Mouse (Mus musculus) heart, postnatal 0 days (tissue): ENCODE measurements around the gene Rundc3a. TPM values are rescaled to one million over a fixed set of nuclear protein-coding genes. Genes with fewer than 3 reads are reported as not detected.

ENCODE experiments used
- ATAC-seq: fragments of 200-750 bp; cut with Nextera tagmentation; 2 replicates; pipeline ENCODE4 v1.8.0; 2017; ENCODE audit warnings: low read depth, moderate number of reproducible peaks, moderate library complexity; ENCODE audit not compliant: insufficient read depth
- DNase-seq: peaks from one replicate; pipeline ENCODE4 v3.0.0-alpha.2; 2016; ENCODE audit warnings: low spot score
- H3K27ac ChIP-seq: fragments of 300-500 bp; sonication (generic); 2 replicates; pipeline ENCODE4 v1.5.1; 2014; ENCODE audit warnings: low read depth, mild to moderate bottlenecking
- H3K27me3 ChIP-seq: fragments of 300-500 bp; sonication (generic); 2 replicates; pipeline ENCODE4 v1.6.1; 2014; ENCODE audit warnings: low read length, mixed read lengths; ENCODE audit not compliant: control insufficient read depth, insufficient read depth
- H3K36me3 ChIP-seq: fragments of 300-500 bp; sonication (generic); replicated peaks from 2 replicates; pipeline ENCODE4 v1.6.1; 2014; ENCODE audit warnings: low read length, mixed read lengths; ENCODE audit not compliant: control insufficient read depth, insufficient read depth
- H3K4me1 ChIP-seq: fragments of 300-500 bp; sonication (generic); 2 replicates; pipeline ENCODE4 v1.6.1; 2014; ENCODE audit warnings: antibody characterized with exemption; ENCODE audit not compliant: control insufficient read depth, insufficient read depth
- H3K4me2 ChIP-seq: fragments of 300-500 bp; sonication (generic); 2 replicates; pipeline ENCODE4 v1.6.1; 2014; ENCODE audit warnings: low read depth, mild to moderate bottlenecking, low read length, moderate library complexity
- H3K4me3 ChIP-seq: fragments of 300-500 bp; sonication (generic); 2 replicates; pipeline ENCODE4 v1.5.1; 2014; ENCODE audit warnings: low read depth, low read length
- H3K9ac ChIP-seq: fragments of 300-500 bp; sonication (generic); replicated peaks from 2 replicates; pipeline ENCODE4 v1.6.1; 2014; ENCODE audit warnings: low read depth, low read length, mixed read lengths
- H3K9me3 ChIP-seq: fragments of 300-500 bp; sonication (generic); replicated peaks from 2 replicates; pipeline ENCODE4 v1.6.1; 2016; ENCODE audit warnings: low read length; ENCODE audit not compliant: control insufficient read depth
- CTCF ChIP-seq: IDR thresholded peaks from 2 replicates; pipeline ENCODE4 v1.5.1; 2016; ENCODE audit warnings: antibody characterized with exemption, control low read depth, low read depth
- EP300 ChIP-seq: IDR thresholded peaks from 2 replicates; pipeline ENCODE4 v1.6.1; 2016; ENCODE audit warnings: antibody characterized with exemption, low read depth
- WGBS: fragments of 180-500 bp; shearing (Covaris S2); extraction: QIAGEN DNeasy Blood & Tissue Kit; methylation state at CpG from one replicate; pipeline ENCODE4 v1.1.7; 2014; 5-methylcytosine and 5-hydroxymethylcytosine counted together
- polyA plus RNA-seq: library from polyadenylated mRNA; unstranded; fragments of >200 nt; fragmentation: Nextera tagmentation; extraction: Ambion mirVana; gene quantifications from 2 replicates; pipeline ENCODE4 v1.2.1, GENCODE M21; 2015
- total RNA-seq: library from RNA; depleted of rRNA; stranded (reverse); fragments of >200 nt; gene quantifications from 2 replicates; pipeline ENCODE4 v1.2.3, GENCODE M21; 2014; ENCODE audit warnings: low replicate concordance

The Rundc3a gene
- total and polyA plus RNA-seq, 2 experiments from 2014 or later = 0.74 to 12.5 TPM

DNA sequence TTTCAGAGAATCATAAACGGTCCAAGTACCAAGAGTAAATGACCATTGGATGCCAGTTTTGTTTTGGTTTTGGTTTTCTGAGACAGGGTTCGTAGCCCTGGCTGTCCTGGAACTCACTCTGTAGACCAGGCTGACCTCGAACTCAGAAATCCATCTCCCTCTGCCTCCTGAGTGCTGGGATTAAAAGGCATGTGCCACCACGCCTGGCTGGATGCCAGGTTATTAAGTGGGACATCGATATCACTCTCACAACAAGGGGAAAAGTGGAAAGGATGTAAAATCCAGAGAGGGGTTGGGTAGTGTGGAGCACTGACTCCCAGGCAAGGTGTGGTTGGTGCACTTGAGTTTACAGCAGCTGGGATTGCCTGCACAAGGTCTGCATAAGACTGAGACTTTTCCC lies 13.1 kb upstream of the Rundc3a start:
- Histone ChIP-seq H3K9me3 (peaks cover 4% of the 10 kb centered on the region; the same call in 1 of the 2 replicates), H3K9ac (no peak overlapping the region), H3K4me3 (no peak overlapping the region), H3K4me1 (peaks cover 14% of the 10 kb centered on the region; the same call in 1 of the 2 replicates), H3K36me3 (no peaks in the 10 kb centered on the region), H3K4me2 (no peak overlapping the region), H3K27me3 (no peaks in the 10 kb centered on the region), H3K27ac (no peak overlapping the region)
- WGBS = 67% methylated on average over 5 of the region's 5 CpGs
- no peak for DNase-seq
- no peak for TF ChIP-seq EP300
- no peak for TF ChIP-seq CTCF
- no peak for ATAC-seq

DNA sequence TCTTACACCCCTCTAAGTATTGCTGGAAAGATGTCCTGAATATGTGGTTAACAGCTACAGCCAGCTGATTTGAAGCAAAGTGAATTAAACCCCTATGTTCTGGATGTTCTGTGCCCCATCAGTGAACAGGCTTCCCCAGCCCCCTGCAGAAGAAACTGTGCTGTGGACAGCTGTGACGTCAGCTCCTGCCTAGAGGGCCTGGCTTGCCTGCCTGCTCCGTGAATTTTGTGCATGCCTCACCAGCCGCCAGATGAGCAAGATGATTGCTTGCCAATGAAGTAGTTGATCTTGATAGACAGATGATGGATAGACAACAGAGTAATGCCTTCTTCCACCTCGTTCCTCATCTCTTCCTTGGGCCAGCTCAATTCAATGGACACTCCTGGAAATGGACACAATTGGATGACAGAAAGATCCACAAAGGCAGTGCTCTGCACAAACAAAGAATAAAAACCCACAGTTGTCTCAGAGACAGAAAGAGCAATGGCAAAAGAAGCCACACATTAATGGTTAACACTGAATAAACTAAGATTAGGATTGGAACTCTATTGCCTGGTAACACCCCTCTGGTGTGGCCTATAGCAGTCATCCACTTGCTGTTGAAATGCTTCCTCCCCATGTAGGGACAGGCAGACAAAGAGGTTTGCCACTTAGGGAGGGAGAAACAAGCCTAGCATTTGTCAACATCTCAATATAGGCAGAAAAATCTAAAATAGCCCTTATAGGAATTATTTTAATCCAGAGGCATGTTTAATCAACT lies 11.7 kb upstream of the Rundc3a start:
- DNase-seq = no peak
- peaks cover 1% of the 10 kb centered on the region; the same call in 1 of the 2 replicates for H3K4me1 ChIP-seq
- peaks cover 4% of the 10 kb centered on the region; the same call in 1 of the 2 replicates for H3K9me3 ChIP-seq
- H3K36me3 ChIP-seq = no peaks in the 10 kb centered on the region
- WGBS = 45% methylated on average over 4 of the region's 4 CpGs
- H3K27me3 ChIP-seq = no peaks in the 10 kb centered on the region
- H3K4me2 ChIP-seq = no peak overlapping the region
- no peak overlapping the region for H3K4me3 ChIP-seq
- no peak overlapping the region for H3K27ac ChIP-seq
- ATAC-seq = no peak
- TF ChIP-seq EP300 (no peak), CTCF (no peak)
- H3K9ac ChIP-seq = no peak overlapping the region

DNA sequence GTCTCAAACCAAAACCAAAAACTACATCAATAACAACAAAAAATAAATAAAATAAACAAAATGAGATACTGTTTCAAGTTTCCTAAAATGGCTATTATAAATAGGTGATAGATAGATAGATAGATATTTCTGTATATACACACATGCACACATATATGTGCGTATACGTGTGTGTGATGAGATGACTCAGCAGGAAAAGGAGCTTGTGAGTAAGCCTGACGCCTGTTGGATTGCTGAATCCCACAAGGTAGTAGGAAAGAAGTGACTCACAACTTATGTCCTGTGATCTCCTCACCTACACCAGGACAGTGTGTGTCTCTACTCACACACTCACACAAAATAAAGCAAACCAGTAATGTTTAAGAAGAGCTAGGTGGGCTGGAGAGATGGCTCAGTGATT lies 10.4 kb upstream of the Rundc3a start:
- Histone ChIP-seq H3K36me3 (no peaks in the 10 kb centered on the region), H3K4me1 (no peaks in the 10 kb centered on the region), H3K4me3 (no peak overlapping the region), H3K4me2 (no peak overlapping the region), H3K9me3 (peaks cover 4% of the 10 kb centered on the region; the same call in 1 of the 2 replicates), H3K27me3 (no peaks in the 10 kb centered on the region), H3K9ac (no peak overlapping the region), H3K27ac (no peak overlapping the region)
- TF ChIP-seq CTCF = no peak
- TF ChIP-seq EP300 = no peak
- ATAC-seq (no peak), DNase-seq (no peak)
- 75% methylated on average over 3 of the region's 3 CpGs for WGBS

DNA sequence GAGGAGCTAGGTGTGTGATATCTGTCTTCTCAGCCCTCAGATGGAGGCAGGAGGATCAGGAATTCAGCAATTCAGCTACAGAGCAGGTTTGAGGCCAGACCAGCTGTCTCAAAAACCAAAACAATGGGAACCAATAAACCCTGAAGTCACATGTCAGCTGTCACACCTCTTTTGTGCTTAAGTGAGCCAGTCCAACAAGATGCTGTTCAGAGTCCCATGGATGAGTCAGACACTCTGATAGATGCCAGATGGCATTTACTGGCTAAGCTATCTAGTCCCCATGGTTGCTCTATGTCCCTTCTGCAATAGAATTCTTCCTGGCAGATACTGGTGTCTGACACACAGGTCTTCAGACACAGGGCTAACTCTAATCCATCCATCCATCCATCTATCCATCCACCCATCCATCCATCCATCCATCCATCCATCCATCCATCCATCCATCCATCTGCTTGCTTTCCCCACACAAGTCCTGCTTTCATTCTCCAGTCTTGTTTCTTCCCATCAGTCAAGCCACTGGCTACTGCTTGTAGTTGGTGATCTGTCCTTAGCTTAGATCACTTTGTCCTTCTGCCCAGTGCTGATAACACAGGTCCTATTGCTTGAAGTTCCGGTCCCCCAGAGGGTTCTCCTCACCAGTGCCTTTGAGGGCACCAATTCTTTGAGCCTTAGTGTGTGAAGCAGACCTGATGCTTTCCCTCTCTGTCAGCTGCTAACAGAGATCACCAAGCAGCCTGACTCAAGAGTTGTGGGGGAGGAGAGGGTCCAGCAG lies 9.7 kb upstream of the Rundc3a start:
- no peaks in the 10 kb centered on the region for H3K27me3 ChIP-seq
- H3K4me2 ChIP-seq = no peak overlapping the region
- no peak for ATAC-seq
- DNase-seq = no peak
- peaks cover 4% of the 10 kb centered on the region; the same call in 1 of the 2 replicates for H3K9me3 ChIP-seq
- no peak overlapping the region for H3K4me3 ChIP-seq
- TF ChIP-seq CTCF = no peak
- no peak for TF ChIP-seq EP300
- H3K36me3 ChIP-seq = no peaks in the 10 kb centered on the region
- no peaks in the 10 kb centered on the region for H3K4me1 ChIP-seq
- no peak overlapping the region for H3K27ac ChIP-seq
- WGBS = 44% methylated on average over 1 of the region's 1 CpGs
- H3K9ac ChIP-seq = no peak overlapping the region

DNA sequence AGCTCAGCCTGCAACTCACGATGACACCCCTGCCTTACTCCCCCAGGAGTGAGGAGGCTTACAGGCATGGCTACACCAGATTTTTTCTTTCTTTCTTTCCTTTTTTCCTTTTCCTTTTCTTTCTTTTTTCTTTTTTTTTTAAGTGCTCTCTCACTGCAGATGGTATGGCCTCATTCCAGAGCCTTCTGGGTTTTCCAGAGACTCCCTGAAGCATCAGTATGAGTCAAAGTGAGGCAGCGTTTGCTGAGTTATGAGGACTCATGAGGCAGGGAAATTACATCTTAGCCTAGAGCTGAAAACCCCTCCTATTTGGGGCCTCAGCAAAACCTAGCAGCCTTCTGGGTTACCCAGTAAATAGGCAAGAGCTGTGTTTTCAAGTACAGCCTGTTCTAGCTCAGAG lies 8.8 kb upstream of the Rundc3a start:
- 56% methylated on average over 2 of the region's 2 CpGs for WGBS
- H3K4me1 ChIP-seq = no peaks in the 10 kb centered on the region
- no peaks in the 10 kb centered on the region for H3K36me3 ChIP-seq
- no peak overlapping the region for H3K27ac ChIP-seq
- DNase-seq = no peak
- no peak overlapping the region for H3K4me2 ChIP-seq
- no peak for ATAC-seq
- no peaks in the 10 kb centered on the region for H3K27me3 ChIP-seq
- TF ChIP-seq EP300 (no peak), CTCF (no peak)
- H3K9ac ChIP-seq = no peak overlapping the region
- H3K4me3 ChIP-seq = no peak overlapping the region
- no peaks in the 10 kb centered on the region for H3K9me3 ChIP-seq
